Mouse (Mus musculus) embryonic stem cell, embryonic (primary cell): Measurements from ENCODE around the gene Epas1.

Experiments used
- CTCF ChIA-PET, 4 experiments: fragments of 300-600 bp in 2 of 4; fragments of 350-600 bp in 2 of 4; sonication (Branson Sonifier 250); formaldehyde crosslinking; loops; one replicate each; lab custom pipeline; 2022; ENCODE audit warnings: inconsistent platforms in 2 of 4; lab: Charles Lee
- POLR2A ChIA-PET, 4 experiments: fragments of 300-600 bp in 2 of 4; fragments of 350-600 bp in 2 of 4; sonication (Branson Sonifier 250); formaldehyde crosslinking; loops; one replicate each; lab custom pipeline; 2022; ENCODE audit warnings: antibody characterized with exemption in 4 of 4, inconsistent platforms in 1 of 4; lab: Charles Lee

Gene Epas1

DNA sequence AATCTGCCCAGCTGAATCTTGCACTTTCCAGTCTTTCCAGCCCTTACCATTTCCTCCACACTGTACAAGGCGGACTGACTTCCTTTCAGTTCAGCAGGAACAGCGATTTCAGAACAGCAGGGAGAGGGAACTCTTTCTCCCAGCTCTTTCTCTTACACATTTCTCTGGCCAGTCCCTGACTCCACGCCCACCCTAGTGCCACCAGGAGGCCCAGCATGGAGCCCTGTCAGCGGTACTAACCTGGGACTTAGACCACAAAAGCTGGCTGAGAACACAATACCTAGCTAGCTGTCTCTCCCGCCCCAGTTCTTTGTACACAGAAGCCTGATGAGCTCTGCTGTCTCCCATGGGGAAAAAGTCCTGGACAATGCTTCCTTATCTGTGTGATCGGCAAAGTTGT, 8.6 kb upstream of the Epas1 start:
- ChIA-PET CTCF (interaction anchor here (0.6 to 1.6 kb wide), 6 partner anchors 8 to 895 kb away, joined by 3 to 8 read pairs (median 3); partner anchors contain the start of gene Epas1 (in 1 of the 4)), POLR2A (interaction anchor here in 3 of 4 experiments (0.6 to 5.3 kb wide), 18 partner anchors 8 to 702 kb away, joined by 3 to 55 read pairs (median 5); partner anchors contain the start of genes Epas1 (in 3 of the 3) and Calm2 (in 2 of the 3))

DNA sequence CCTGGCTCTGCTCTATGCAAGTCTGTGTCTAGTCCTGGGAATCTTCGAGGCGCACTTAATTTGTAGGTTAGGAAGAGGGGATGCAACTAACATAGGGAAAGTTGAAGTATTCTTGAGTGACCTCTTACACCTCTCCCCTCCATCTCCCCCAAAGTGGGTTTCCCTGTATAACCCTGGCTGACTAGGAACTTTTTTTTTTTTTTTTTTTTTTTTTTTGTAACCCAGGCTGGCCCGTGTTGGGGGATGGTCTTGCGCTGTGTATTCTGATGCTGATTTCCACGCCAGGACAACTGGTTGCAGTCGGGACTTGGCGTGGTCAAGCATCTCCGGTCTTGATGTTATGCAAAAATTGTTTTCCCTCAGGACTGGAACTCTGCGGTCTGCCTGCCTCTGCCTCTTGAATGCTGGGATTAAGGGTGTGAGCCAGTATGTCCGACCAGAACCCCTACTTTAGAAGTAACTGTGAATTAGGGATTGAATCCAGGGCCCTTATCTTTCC, 2.1 kb upstream of the Epas1 start:
- CTCF ChIA-PET, result interaction anchor here in 1 of 4 experiments (1.4 kb wide), 1 partner anchor 15 kb away, joined by 6 read pairs; no protein-coding TSS in a partner anchor
- POLR2A ChIA-PET, result interaction anchor here in 3 of 4 experiments (0.6 to 7.1 kb wide), 13 partner anchors 8 to 196 kb away, joined by 3 to 57 read pairs (median 3); no protein-coding TSS in a partner anchor

DNA sequence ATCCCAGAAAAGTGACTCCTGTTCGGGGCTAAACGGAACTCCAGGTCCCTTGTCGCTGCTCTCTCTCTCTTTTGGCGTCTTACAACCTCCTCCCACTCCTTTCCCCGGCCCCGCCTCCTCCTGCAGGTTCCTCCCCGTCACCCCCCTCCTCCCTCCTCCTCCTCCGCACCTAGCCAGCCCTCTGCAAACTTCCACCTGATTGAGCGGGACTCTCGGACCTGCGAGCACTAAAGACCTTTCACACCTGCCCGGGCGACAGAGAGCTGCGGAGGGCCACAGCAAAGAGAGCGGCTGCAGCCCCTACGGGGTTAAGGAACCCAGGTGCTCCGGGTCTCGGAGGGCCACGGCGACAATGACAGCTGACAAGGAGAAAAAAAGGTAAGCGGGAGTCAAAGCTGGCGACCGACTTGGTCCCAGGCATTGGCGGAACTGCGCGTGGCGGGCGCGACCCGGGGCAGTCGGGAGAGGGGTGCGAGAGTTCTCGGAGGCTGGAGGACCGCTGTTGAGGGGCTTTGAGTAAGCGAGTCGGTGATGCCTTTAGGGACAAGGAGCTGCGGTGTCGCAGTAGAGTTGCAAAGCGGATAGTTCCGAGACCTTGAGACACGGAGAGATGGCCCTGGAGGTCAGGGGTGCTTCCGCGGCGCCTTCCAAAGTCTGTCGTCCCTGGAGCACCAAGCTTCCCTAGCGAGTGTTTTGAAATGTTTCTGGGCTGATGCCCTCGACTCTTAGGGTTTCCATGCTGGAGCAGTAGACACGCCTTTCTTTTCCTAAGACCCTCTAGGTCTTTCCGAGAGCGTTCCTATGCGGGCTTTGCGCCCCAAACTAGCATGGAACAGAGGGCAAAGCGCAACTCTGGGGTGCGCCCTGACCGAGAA, 668 bp downstream of the Epas1 start:
- ChIA-PET CTCF (interaction anchor here in 3 of 4 experiments (0.6 to 1.4 kb wide), 7 partner anchors 9 to 1565 kb away, joined by 3 to 5 read pairs (median 3); no protein-coding TSS in a partner anchor), POLR2A (interaction anchor here in 3 of 4 experiments (0.6 to 8.3 kb wide), 49 partner anchors 9 to 1478 kb away, joined by 3 to 57 read pairs (median 4); partner anchors contain the start of genes Calm2 (in 1 of the 3), Cript (in 1 of the 3), Msh2 (in 1 of the 3) and Pigf (in 1 of the 3))

DNA sequence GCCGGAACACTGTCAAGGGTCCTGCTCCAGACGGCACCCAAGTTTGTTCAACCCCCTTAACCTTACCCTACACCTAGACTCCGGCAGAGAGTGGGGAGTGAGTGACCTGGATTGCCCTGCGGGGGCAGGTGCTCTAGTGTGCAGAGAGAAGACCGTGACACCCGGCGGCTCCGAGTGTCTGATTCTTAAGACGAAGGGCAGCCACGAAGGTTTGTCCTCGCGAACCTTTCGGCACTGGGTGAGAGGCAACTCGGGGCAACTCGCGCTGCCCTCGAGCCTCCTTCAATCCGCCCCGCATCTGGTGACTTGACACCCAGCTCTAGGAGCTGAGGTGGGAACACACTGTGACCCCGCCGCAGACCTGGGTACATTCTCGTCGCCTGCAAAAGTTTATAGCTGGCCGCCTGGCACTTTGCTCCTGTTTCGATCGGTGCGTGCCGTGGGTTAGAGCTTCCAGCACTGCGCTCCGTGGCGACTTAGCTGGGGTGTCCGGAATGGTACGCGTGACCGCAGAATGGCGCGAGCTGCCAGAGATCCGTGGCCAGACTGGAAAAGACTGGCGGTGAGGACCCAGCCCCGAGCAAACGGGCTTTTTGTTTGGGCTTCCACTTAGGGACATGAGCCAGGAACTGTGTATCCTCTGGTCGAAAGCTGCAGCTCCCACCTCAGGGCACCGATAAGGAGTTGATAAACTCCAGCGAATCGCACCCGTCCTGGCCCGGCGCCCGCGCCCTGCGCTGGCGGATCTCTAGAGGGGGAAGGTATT, 1.5 kb downstream of the Epas1 start:
- ChIA-PET CTCF (interaction anchor here in 1 of 4 experiments (0.9 to 1.4 kb wide), 2 partner anchors 12 to 28 kb away, joined by 3 to 5 read pairs; no protein-coding TSS in a partner anchor), POLR2A (interaction anchor here (0.5 to 8.3 kb wide), 24 partner anchors 10 to 1218 kb away, joined by 3 to 57 read pairs (median 4); no protein-coding TSS in a partner anchor)

DNA sequence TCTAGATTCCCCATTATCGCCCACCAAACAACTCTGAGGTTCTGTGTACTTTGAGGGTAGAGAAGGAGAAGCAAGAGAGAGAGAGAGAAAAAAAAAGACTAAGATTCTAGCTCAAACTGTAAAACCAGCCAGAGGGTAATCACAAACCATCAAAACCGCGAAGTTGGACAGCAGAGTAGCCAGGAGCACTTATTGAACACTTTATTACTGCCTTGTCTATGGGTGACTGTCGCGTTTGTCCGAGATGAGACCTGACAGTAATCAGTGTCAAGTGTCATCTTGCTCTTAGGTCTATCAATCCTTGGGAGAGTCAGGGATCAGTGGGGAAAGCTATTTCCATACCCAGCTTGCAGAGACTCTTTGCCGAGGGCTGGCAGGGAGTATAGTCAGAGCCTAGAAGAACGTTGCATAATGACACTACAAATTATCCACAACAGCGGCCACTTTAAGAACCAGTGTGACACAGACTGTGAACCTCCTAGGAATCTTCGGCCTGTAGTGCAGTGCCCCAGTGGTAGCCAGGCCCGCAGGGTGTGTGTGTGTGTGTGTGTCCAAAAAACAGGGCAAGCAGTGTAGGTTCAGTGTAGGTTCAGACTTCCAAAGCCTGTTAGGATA, 2.2 kb downstream of the Epas1 start:
- CTCF ChIA-PET, result interaction anchor here in 1 of 4 experiments (1.4 kb wide), 1 partner anchor 11 kb away, joined by 5 read pairs; no protein-coding TSS in a partner anchor
- POLR2A ChIA-PET, result interaction anchor here (0.5 to 8.3 kb wide), 19 partner anchors 9 to 1218 kb away, joined by 3 to 57 read pairs (median 4); no protein-coding TSS in a partner anchor

DNA sequence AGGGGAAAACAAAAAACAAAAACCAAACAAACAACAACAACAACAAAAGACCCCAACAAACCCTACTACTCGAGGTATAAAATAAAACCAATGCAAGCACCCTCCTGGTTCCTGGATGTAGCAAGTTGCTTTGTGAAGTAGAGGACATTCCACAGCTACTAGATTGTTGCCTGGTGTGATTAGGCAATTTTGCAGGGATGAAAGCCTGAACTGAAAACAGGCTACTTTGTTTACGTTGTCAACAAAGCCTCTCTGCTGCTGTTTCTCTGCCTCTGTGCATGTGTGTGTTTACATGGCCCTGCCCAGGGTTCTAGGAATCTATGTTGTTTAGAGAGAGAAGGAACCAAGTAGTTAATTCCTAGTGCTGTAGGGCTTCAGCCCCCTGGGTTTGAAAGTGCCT, 4.1 kb downstream of the Epas1 start:
- CTCF ChIA-PET, result interaction anchor here in 2 of 4 experiments (0.7 to 1.3 kb wide), 2 partner anchors 9 to 28 kb away, joined by 3 to 4 read pairs; no protein-coding TSS in a partner anchor
- POLR2A ChIA-PET, result interaction anchor here in 2 of 4 experiments (1.0 to 8.3 kb wide), 5 partner anchors 7 to 1733 kb away, joined by 3 to 57 read pairs (median 55); no protein-coding TSS in a partner anchor

DNA sequence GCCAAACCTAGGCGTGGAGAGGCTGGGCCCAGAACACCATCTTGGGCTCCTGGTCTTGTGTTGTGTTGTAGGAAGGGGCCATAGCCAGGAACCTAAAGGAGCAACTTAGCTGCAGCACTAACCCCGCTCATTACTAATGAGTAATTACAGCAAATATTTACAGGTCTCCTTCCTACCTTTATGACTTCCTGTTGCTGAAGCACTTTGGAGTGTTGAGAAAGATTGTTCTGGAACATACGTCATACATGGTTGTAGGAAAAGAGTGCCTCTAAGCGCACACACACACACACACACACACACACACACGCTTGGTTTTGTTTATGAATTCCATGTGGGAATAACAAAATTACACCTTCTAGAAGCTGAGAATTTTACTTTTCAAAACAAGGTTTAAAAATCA, 8.4 kb downstream of the Epas1 start:
- ChIA-PET POLR2A (interaction anchor here in 1 of 4 experiments (0.5 to 1.2 kb wide), 3 partner anchors 11 to 796 kb away, joined by 3 read pairs; no protein-coding TSS in a partner anchor), CTCF (no interaction called here)

DNA sequence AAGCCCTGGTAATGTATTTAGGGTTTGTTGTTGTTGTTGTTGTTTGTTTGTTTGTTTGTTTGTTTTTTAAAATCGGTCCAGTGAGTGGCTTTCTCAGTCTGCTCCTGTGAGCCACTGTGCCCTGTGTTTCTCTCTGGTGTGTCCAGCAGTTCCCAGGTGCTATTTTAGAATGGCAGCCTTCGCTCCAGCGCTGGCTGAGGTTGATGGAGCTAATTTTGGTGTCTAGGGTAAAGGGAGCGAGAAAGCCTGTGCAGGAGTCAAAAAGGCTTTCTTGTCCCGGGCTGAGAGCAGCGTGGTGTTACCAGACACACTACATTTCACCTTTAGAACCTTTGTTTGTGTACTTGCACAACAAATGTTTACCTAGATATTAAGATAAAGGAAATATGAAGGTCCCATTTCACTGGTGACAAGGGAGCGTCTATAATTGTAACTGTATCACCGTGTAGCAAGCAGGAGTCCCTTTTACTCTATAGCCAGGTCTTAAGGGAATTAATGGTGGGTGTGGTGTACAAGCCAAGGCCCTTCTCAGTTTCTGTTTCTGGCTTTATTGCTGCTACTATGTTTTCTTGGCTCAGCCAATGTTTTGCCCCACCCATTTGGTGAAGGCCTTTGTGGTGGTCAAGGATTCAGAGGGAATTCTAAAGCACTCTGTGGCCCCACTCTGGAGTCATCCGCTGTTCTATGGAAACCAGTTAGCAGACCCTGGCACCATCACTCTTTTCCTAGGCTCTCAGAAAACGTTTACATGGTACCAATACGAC, 9.2 kb downstream of the Epas1 start:
- ChIA-PET POLR2A (interaction anchor here in 2 of 4 experiments (1.2 to 6.2 kb wide), 5 partner anchors 7 to 17 kb away, joined by 3 to 57 read pairs (median 6); partner anchors contain the start of gene Epas1 (in 2 of the 2)), CTCF (no interaction called here)

DNA sequence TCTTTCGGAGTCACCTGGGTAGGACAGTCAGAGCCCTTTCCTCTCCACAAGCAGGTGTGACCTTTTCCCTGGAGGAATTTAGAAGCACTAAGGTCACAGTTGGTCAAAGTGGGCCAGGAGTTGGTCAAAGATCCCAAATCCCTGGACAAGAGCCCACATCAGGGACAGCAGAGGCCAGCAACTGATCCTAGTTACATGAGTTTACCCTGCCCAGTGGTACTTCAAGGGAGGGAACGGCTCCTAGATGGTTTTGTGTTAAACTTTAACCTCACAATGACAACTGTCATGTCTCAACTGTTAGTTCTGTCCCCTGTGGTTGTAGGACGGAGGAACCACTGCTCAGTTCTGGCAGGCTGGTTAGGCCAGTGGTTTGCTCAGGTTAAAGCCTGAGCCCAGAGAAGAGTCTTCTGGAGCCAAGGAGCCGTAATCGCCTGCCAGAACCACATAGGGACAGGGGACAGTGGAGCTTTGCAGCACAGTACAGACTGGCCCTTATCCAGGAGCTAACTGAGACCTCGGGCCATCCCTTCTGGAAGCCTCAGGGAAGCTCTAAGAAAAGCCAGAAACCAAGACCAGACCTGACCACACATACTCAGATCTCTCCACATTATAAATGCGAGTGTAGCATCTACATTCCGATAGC, 12.4 kb downstream of the Epas1 start:
- POLR2A ChIA-PET, result interaction anchor here in 3 of 4 experiments (0.8 to 6.2 kb wide), 14 partner anchors 11 to 36 kb away, joined by 3 to 57 read pairs (median 4); partner anchors contain the start of gene Epas1 (in 2 of the 3)
- CTCF ChIA-PET, result interaction anchor here in 2 of 4 experiments (1.1 to 2.2 kb wide), 9 partner anchors 8 to 140 kb away, joined by 3 to 6 read pairs (median 4); no protein-coding TSS in a partner anchor

DNA sequence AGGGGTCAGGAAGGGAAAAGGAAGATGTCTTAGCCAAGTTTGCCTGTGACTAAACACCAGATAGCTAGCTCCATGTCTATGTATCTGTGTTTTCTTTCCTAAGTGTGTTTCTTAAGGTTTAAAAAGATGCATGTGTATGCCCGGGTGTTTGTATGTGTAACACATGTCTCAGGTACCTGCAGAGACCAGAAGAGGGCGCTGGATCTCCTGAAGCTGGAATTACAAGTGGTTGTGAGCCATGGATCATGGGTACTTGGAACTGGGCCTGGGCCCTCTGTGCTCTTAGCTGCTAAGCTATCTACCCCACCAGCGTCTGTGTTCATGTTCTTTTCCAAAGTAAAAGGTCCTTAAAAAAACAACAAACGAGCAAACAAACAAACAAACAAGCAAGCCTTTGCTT, 12.9 kb downstream of the Epas1 start:
- ChIA-PET POLR2A (interaction anchor here in 3 of 4 experiments (0.7 to 6.2 kb wide), 17 partner anchors 11 to 40 kb away, joined by 3 to 57 read pairs (median 4); partner anchors contain the start of gene Epas1 (in 2 of the 3)), CTCF (interaction anchor here in 3 of 4 experiments (0.7 to 2.2 kb wide), 13 partner anchors 9 to 139 kb away, joined by 3 to 6 read pairs (median 3); no protein-coding TSS in a partner anchor)

DNA sequence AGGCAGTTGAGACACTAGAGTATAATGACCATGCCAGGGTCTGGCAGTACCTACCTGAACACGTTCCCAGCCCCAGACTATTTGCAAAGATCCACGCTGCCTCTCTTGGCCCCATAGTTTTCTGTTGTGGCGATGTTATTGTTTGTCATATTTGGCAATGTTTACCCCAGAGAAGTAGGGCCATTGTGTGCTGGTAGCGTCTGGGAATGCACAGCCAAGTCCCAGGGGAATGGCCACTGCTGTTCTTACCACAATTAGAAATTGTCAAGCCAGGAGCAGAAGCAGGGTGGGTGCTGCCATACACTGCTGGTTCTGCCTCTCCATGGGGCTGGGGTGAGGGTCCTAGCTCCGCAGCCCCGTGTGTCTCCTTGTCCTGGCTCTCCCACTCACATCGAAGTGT, 15.1 kb downstream of the Epas1 start:
- ChIA-PET POLR2A (interaction anchor here in 2 of 4 experiments (1.0 to 6.2 kb wide), 6 partner anchors 10 to 30 kb away, joined by 3 to 55 read pairs (median 6); partner anchors contain the start of gene Epas1 (in 2 of the 2)), CTCF (interaction anchor here in 2 of 4 experiments (0.6 to 1.5 kb wide), 2 partner anchors 15 to 145 kb away, joined by 3 read pairs; no protein-coding TSS in a partner anchor)

DNA sequence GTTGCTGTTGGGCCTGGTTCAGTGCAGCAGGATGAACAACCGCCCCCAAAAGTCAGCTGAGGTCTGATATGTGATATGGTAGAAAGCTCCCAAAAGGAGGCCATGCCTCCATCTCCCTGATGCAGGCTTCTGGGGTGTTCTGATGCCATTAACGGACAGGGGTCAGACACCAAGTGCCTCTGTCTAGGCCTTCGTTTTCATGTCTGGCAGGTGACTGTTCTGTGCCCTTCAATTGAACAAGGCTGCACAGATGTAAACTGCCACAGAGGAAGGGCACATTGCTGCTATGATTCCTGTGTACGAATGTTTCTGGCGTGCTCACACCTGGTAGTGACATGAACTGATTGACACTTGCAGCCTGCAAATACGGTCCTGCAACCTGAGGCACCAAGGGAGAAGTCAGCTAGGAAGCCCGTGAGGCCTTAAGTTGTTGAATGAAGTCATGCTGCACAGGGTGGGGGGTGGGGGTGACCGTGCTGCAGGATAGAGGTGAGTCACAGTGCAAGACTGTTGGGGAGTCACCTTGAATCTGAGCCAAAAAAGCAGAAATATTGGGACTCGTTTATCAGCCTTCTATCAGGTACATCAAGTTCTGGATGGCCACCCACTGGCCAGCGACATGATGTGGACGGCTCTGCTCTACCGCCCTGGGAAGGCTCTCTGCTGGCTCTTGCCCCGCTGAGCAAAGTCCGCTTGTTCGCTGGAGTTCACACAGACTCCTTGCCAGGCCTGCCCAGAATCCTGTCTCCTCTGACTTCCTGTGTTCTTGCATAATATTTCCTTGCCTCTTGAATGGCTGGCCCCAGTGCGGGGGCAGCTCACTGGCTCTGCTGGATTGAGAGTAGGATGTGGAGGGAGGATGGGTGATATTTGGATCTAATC, 16.1 kb downstream of the Epas1 start:
- ChIA-PET CTCF (interaction anchor here in 2 of 4 experiments (0.6 kb wide), 2 partner anchors 9 to 144 kb away, joined by 3 to 4 read pairs; no protein-coding TSS in a partner anchor), POLR2A (interaction anchor here in 1 of 4 experiments (1.2 to 1.8 kb wide), 3 partner anchors 11 to 29 kb away, joined by 4 to 11 read pairs (median 5); no protein-coding TSS in a partner anchor)

DNA sequence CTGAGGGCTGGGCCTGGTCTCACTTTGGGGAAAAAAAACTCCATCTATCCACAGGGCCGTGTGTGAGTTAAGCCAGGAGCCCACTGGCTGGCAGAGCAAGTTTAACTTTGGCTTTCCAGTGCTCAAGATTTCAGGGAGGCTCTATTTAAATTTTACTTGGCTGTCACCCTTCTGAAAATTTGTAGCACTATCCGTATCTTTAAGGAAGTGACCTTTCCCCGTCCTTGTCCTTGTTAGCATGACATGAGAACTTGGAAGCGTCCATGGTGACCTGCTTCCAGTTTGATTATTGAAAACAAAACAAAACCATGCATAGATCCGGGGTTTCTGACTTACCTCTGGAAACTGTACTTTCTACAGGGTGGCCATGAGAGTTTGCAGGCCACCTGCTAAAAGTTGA, 17.3 kb downstream of the Epas1 start:
- CTCF ChIA-PET, result no interaction called here
- POLR2A ChIA-PET, result no interaction called here

DNA sequence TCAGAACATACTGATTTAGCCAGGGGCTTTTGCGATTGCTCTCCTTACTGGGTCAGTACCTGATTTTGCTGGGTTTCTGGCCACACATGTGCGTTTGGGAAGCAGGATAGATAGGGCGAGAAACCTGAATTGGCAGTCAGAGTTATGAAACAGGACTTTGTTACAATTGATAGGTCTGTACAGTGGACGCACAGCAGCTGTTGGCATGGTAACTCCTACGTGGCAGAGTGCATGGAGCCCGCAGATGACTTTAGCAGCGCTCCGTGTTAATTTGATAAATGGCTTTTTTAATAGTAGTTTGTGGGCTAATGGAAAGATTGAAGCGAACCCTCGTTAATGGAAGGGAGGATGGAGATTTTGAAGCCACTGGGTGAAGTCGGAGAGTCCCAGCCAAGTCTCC, 18.5 kb downstream of the Epas1 start:
- POLR2A ChIA-PET, result interaction anchor here in 2 of 4 experiments (0.5 to 2.1 kb wide), 6 partner anchors 13 to 1107 kb away, joined by 3 to 10 read pairs (median 4); partner anchors contain the start of gene Epas1 (in 1 of the 2)
- CTCF ChIA-PET, result no interaction called here
